Mouse (Mus musculus): ENCODE measurements around the gene Smarcd1. TPM values are rescaled to one million over a fixed set of nuclear protein-coding genes. Genes with fewer than 3 reads are reported as not detected.

The Smarcd1 gene
- polyA plus RNA-seq, 1 experiment from 2014 or later, result 25.5 TPM

- Histone ChIP-seq H3K9me3 (replicated peaks) (no peaks in the 10 kb centered on the region), H3K4me1 (replicated peaks) (peaks cover 50% of the 10 kb centered on the region), H3K36me3 (peaks cover 61% of the 10 kb centered on the region), H3K4me3 (no peak overlapping the region), H3K9ac (0 out of 2 replicates have a peak overlapping the region, but pooled peaks have one; percentile 38), H3K4me2 (no peak overlapping the region), H3K27me3 (replicated peaks) (no peaks in the 10 kb centered on the region), H3K27ac (ENCODE audit: poor library complexity, severe bottlenecking) (no peak overlapping the region; the same call in 1 of the 2 replicates)
- no peak for ATAC-seq (ENCODE audit: insufficient number of reproducible peaks, low FRiP score)
- 74% methylated on average over 11 of the region's 11 CpGs for WGBS
These were observed 14.2 kb downstream of the Smarcd1 start for GRCm38 (mm10) chr15:99715982-99716746.

- H3K4me3 ChIP-seq, result no peak overlapping the region
- peaks cover 50% of the 10 kb centered on the region for H3K4me1 ChIP-seq (replicated peaks)
- H3K9me3 ChIP-seq (replicated peaks), result no peaks in the 10 kb centered on the region
- 81% methylated on average over 12 of the region's 12 CpGs for WGBS
- peaks cover 58% of the 10 kb centered on the region for H3K36me3 ChIP-seq
- H3K4me2 ChIP-seq, result no peak overlapping the region
- H3K9ac ChIP-seq, result no peak overlapping the region
- no peak overlapping the region for H3K27ac ChIP-seq (ENCODE audit: poor library complexity, severe bottlenecking)
- no peaks in the 10 kb centered on the region for H3K27me3 ChIP-seq (replicated peaks)
- ATAC-seq (ENCODE audit: insufficient number of reproducible peaks, low FRiP score), result no peak
These were observed 14.9 kb downstream of the Smarcd1 start for GRCm38 (mm10) chr15:99716814-99717213.

GRCm38 (mm10) chr15:99717386-99718334 lies 15.7 kb downstream of the Smarcd1 start, which contains the start of gene Gpd1:
Gene Gpd1, plus strand, starts transcription at chr15:99717515.
- no peaks in the 10 kb centered on the region for H3K27me3 ChIP-seq (replicated peaks)
- no peaks in the 10 kb centered on the region for H3K9me3 ChIP-seq (replicated peaks)
- H3K4me3 ChIP-seq, result no peak within 1 kb of the TSS
- no peak within 1 kb of the TSS for H3K4me2 ChIP-seq
- peaks cover 53% of the 10 kb centered on the region for H3K36me3 ChIP-seq
- H3K9ac ChIP-seq, result 0 out of 2 replicates have a peak within 1 kb of the TSS, but pooled peaks have one; percentile 46
- H3K27ac ChIP-seq (ENCODE audit: poor library complexity, severe bottlenecking), result no peak within 1 kb of the TSS
- WGBS, result 67% methylated on average over 26 of the region's 26 CpGs
- H3K4me1 ChIP-seq (replicated peaks), result peaks cover 50% of the 10 kb centered on the region
- ATAC-seq (ENCODE audit: insufficient number of reproducible peaks, low FRiP score), result no peak

GRCm38 (mm10) chr15:99718461-99719021 lies 16.6 kb downstream of the Smarcd1 start:
- Histone ChIP-seq H3K4me3 (no peak overlapping the region), H3K27ac (ENCODE audit: poor library complexity, severe bottlenecking) (no peak overlapping the region), H3K9ac (no peak overlapping the region), H3K36me3 (peaks cover 44% of the 10 kb centered on the region), H3K9me3 (replicated peaks) (no peaks in the 10 kb centered on the region), H3K4me1 (replicated peaks) (peaks cover 50% of the 10 kb centered on the region), H3K4me2 (no peak overlapping the region), H3K27me3 (replicated peaks) (no peaks in the 10 kb centered on the region)
- ATAC-seq (ENCODE audit: insufficient number of reproducible peaks, low FRiP score), result no peak
- WGBS, result 89% methylated on average over 9 of the region's 9 CpGs

GRCm38 (mm10) chr15:99719865-99720264 lies 17.9 kb downstream of the Smarcd1 start:
- Histone ChIP-seq H3K27me3 (replicated peaks) (no peaks in the 10 kb centered on the region), H3K9me3 (replicated peaks) (no peaks in the 10 kb centered on the region), H3K4me2 (no peak overlapping the region), H3K4me1 (replicated peaks) (peaks cover 51% of the 10 kb centered on the region), H3K36me3 (peaks cover 36% of the 10 kb centered on the region), H3K4me3 (no peak overlapping the region), H3K9ac (no peak overlapping the region), H3K27ac (ENCODE audit: poor library complexity, severe bottlenecking) (no peak overlapping the region)
- WGBS, result 68% methylated on average over 8 of the region's 8 CpGs
- ATAC-seq (ENCODE audit: insufficient number of reproducible peaks, low FRiP score), result no peak

- Histone ChIP-seq H3K9me3 (replicated peaks) (no peaks in the 10 kb centered on the region), H3K27ac (ENCODE audit: poor library complexity, severe bottlenecking) (peak overlapping the region; percentile 2; the same call in 1 of the 2 replicates), H3K9ac (no peak overlapping the region), H3K4me1 (replicated peaks) (peaks cover 41% of the 10 kb centered on the region), H3K36me3 (peaks cover 29% of the 10 kb centered on the region), H3K4me3 (no peak overlapping the region), H3K4me2 (no peak overlapping the region), H3K27me3 (replicated peaks) (no peaks in the 10 kb centered on the region)
- ATAC-seq (ENCODE audit: insufficient number of reproducible peaks, low FRiP score), result no peak
- 80% methylated on average over 25 of the region's 25 CpGs for WGBS
These were observed 20.2 kb downstream of the Smarcd1 start for GRCm38 (mm10) chr15:99721921-99722743.

GRCm38 (mm10) chr15:99723120-99723514 lies 21.2 kb downstream of the Smarcd1 start:
- Histone ChIP-seq H3K27ac (ENCODE audit: poor library complexity, severe bottlenecking) (peak overlapping the region; percentile 94), H3K4me3 (peak overlapping the region; percentile 98; the same call in 1 of the 2 replicates), H3K4me2 (peak overlapping the region; percentile 69), H3K27me3 (replicated peaks) (no peaks in the 10 kb centered on the region), H3K9ac (no peak overlapping the region), H3K36me3 (peaks cover 35% of the 10 kb centered on the region), H3K4me1 (replicated peaks) (peaks cover 35% of the 10 kb centered on the region), H3K9me3 (replicated peaks) (no peaks in the 10 kb centered on the region)
- 50% methylated on average over 10 of the region's 10 CpGs for WGBS
- ATAC-seq (ENCODE audit: insufficient number of reproducible peaks, low FRiP score), result no peak

- Histone ChIP-seq H3K4me2 (peak overlapping the region; percentile 69), H3K9me3 (replicated peaks) (no peaks in the 10 kb centered on the region)
- ATAC-seq (ENCODE audit: insufficient number of reproducible peaks, low FRiP score), result no peak
These were observed 21.8 kb downstream of the Smarcd1 start for GRCm38 (mm10) chr15:99723515-99724291.

GRCm38 (mm10) chr15:99724292-99725021 lies 22.5 kb downstream of the Smarcd1 start:
- H3K9me3 ChIP-seq (replicated peaks), result no peaks in the 10 kb centered on the region; the same call in 1 of the 2 replicates
- H3K27ac ChIP-seq (ENCODE audit: poor library complexity, severe bottlenecking), result peak overlapping the region; percentile 94
- peaks cover 35% of the 10 kb centered on the region for H3K4me1 ChIP-seq (replicated peaks)
- peaks cover 38% of the 10 kb centered on the region for H3K36me3 ChIP-seq
- H3K4me2 ChIP-seq, result peak overlapping the region; percentile 69
- H3K9ac ChIP-seq, result peak overlapping the region; percentile 70
- no peaks in the 10 kb centered on the region for H3K27me3 ChIP-seq (replicated peaks)
- peak; percentile 19 for ATAC-seq (ENCODE audit: insufficient number of reproducible peaks, low FRiP score)
- peak overlapping the region; percentile 98 for H3K4me3 ChIP-seq
- 8% methylated on average over 16 of the region's 16 CpGs for WGBS

More at GRCm38 (mm10) chr15:99723515-99724291, 21.8 kb downstream of the Smarcd1 start:
- peak overlapping the region; percentile 94 for H3K27ac ChIP-seq (ENCODE audit: poor library complexity, severe bottlenecking)
- H3K4me1 ChIP-seq (replicated peaks), result peaks cover 35% of the 10 kb centered on the region
- H3K27me3 ChIP-seq (replicated peaks), result no peaks in the 10 kb centered on the region
- WGBS, result 13% methylated on average over 11 of the region's 11 CpGs
- peaks cover 35% of the 10 kb centered on the region for H3K36me3 ChIP-seq
- H3K9ac ChIP-seq, result peak overlapping the region; percentile 70
- peak overlapping the region; percentile 98 for H3K4me3 ChIP-seq

All from heart, embryonic 12.5 days (tissue).